Mouse (Mus musculus) gastrocnemius, postnatal 25 days (tissue): ENCODE data around the gene Zfp975. TPM values are rescaled to one million over a fixed set of nuclear protein-coding genes. Genes with fewer than 3 reads are reported as not detected.
"Not testable (repeated sequence)": the region's sequence is repeated elsewhere in the genome, so short reads cannot be mapped to it uniquely, and the experiment has no call there.

Experiments used
- DNase-seq: peaks from one replicate; pipeline ENCODE4 v3.0.0; 2022
- long read RNA-seq, 2 experiments: library from polyadenylated mRNA; stranded (forward); transcript quantifications; one replicate each; pipeline ENCODE4 v2.0.0; 2021
- total RNA-seq, 2 experiments: library from RNA; stranded (reverse); gene quantifications; 1 replicate in 1 of 2; 2 replicates in 1 of 2; pipeline ENCODE4 v1.2.3; 2021

Gene Zfp975
- total RNA-seq, result 1 to 10 TPM; 3.3 to 3.7 TPM
- long read RNA-seq, experiment 1, partial matches to known transcripts, result 0 of 3 reads
- long read RNA-seq, experiment 1, other reads (novel, unspliced or antisense), result 2 of 3 reads
- long read RNA-seq, experiment 2, partial matches to known transcripts, result 0 of 2 reads
- long read RNA-seq, experiment 2, other reads (novel, unspliced or antisense), result 2 of 2 reads

DNA sequence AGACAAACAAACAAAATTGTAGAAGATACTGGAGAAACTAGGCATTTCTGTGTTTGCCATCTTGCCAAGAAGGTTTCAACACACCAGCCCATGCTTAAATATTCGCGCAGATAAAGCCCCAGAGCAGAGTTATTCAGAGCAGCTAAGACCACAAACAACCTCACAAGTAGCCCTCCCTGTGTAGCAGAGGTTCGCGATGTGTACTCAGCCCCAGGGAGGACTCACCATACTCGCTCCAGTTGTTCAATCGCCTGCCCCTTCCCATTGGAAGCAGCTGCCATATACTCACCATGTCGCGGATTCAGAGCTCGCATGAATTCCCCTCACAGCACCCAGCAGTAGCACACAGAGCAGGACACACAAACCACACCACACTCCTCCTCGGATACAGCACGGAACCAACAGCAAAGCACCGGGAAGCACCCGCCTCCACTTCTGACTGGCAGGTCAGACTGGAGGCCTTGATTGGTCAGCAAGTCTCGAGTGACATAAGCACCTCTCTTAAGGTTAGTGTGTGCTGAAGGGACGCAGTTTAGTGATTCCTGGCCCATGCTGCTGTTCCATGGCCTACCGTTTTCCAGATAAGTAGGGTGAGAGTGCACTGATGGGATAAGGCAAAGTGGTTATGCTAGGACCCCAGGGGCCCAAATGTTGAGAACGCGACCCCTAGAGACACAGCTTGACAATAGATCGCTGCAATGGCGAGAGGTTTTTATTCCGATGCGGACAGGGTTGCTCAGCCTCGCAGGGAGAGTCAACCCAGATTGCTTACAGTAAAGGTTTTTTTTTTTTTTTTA lies at the start of gene Zfp975:
Gene Zfp975 (minus strand): TSS at position 381 of the 797 bp plus-strand sequence.
- peak; percentile 83 for DNase-seq

DNA sequence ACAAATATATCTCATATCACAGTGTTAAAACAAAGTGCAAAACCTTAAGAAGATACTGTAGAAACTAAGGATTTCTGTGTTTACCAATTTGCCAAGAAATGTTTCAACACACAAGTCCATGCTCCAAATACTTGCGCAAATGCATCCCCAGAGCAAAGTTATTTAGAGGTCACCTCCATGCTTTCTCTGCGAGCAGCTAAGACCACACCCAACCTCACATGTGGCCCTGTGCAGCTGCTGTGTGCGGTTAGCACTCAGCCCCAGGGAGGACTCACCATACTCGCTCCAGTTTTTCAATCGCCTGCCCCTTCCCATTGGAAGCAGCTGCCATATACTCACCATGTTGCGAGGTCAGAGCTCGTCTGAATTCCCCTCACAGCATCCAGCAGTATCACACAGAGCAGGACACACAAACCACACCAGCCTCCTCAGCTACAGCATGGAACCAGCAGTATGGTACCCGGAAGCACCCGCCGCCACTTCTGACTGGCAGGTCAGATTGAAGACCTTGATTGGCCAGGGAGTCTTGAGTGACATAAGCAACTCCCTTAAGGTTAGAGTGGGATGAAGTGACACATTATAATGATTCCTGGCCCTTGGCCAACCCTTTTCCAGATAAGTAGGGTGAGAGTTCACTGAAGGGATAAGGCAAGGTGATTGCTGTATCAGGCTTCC lies 46.1 kb upstream of the Zfp975 start:
- no peak for DNase-seq

DNA sequence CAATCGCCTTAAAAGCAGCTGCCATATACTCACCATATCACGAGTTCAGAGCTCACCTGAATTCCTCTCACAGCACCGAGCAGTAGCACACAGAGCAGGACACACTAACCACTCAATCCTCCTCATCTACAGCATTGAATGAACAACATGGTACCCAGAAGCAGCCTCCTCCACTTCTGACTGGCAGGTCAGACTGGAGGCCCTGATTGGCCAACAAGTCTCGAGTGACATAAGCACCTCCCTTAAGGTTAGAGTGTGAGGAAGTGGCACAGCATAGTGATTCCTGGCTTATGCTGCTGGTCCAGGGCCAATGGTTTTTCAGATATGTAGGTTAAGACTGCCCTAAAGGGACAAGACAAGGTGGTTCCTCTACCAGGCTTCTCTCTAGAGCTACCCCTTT lies 34.4 kb upstream of the Zfp975 start, which contains the start of gene Gm17067:
Gene Gm17067 (minus strand): TSS at position 101 of the 400 bp plus-strand sequence.
- DNase-seq, result not testable (repeated sequence)

DNA sequence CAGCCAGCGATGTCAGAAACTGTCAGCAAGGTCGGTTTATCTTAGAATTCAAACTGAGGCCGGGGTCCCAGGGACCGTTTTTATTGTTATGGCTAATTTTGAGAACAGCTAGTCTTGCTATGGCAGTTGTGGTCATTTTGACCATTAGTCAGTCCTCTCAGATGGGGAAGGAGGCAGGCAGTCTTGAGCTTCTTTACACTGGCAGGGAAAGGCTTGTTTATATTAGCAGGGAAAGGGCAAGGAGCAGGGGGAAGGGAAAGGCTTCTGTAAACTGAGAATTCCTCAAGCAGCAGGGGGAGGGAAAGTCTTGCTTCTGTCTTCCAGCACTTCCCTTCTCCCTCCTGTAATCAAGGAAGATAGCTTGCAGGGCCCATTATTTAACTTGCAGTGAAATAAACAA lies 709 bp upstream of the Zfp975 start:
- not testable (repeated sequence) for DNase-seq

DNA sequence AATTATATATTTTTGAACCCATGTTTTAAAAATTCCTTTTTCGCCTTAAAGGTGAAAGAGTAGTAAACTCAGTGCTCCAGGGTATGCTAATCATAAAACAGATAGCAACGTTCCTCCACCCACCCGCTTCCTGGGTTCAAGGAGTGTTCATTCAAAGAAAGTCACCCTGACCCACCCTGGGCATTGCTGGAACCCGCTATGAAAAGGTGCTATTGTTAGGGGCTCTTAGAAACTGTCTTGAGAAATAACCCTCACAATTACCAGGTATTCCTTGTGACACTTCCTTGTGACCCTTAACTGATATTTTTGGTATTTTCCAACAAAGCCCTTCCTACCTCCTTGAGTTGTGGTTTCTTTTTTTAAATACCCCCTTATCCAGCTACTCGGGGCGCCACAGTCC lies 12.5 kb downstream of the Zfp975 start:
- not testable (repeated sequence) for DNase-seq

DNA sequence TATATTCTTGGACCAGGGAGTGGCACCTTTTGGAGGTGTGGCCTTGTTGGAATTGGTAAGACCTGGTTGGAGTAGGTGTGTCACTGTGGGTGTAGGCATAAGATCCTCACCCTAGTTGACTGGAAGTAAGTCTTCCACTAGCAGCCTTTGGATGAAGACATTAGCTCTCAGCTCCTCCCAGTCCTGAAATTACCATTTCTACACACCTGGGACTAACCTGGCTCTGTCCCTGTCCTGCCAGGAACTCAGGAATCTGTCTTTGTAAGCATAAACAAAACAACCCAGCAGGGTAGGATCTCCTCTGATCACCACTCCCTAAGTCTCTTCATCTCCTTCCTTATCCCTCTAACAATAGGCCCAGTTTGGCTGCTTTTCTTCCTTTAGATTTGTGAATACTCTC lies 12.9 kb downstream of the Zfp975 start:
- DNase-seq, result not testable (repeated sequence)

DNA sequence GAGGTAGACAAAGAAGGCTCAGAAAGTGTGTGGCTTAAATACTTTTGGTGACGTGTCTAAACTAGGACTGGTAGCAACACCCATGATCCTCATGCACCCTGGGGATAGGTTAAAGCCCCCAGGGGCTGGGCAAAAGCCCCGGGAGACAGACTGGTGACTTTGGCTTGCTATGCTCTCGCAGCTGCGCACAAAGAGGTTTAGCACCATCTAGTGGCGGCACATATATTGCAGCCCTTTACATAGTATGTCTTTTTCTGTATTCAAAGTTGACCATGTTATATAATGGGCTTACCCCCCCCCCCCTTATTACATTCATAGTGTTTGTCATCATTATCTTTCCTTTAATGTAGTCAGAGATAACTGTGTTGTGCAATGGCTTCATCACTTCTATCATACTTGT lies 32.4 kb downstream of the Zfp975 start:
- DNase-seq, result not testable (repeated sequence)

DNA sequence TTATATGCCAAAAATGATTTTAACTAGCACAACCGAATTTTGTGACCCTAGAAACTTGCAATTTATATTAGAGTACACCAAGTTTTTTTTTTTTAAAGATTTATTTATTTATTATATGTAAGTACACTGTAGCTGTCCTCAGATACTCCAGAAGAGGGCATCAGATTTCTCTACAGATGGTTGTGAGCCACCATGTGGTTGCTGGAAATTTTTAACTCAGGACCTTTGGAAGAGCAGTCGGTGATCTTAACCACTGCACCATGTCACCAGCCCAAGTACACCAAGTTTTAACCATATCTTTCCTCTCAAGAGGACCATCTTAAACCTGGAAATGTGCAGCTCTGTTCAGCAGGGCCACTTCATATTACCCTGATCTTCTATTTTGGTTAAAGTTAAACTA lies 37.3 kb downstream of the Zfp975 start:
- not testable (repeated sequence) for DNase-seq

DNA sequence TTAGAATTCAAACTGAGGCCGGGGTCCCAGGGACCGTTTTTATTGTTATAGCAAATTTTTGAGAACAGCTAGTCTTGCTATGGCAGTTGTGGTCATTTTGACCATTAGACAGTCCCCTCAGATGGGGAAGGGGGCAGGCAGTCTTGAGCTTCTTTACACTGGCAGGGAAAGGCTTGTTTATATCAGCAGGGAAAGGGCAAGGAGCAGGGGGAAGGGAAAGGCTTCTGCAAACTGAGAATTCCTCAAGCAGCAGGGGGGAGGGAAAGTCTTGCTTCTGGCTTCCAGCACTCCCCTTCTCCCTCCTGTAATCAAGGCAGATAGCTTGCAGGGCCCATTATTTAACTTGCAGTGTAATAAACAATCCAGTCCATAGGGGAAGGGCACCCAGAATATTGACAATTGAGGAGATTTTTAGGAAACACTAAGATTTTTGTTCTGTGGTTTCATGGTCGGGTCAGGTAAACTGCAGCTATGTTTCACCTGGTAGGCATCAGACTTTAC lies 49.4 kb downstream of the Zfp975 start:
- not testable (repeated sequence) for DNase-seq

DNA sequence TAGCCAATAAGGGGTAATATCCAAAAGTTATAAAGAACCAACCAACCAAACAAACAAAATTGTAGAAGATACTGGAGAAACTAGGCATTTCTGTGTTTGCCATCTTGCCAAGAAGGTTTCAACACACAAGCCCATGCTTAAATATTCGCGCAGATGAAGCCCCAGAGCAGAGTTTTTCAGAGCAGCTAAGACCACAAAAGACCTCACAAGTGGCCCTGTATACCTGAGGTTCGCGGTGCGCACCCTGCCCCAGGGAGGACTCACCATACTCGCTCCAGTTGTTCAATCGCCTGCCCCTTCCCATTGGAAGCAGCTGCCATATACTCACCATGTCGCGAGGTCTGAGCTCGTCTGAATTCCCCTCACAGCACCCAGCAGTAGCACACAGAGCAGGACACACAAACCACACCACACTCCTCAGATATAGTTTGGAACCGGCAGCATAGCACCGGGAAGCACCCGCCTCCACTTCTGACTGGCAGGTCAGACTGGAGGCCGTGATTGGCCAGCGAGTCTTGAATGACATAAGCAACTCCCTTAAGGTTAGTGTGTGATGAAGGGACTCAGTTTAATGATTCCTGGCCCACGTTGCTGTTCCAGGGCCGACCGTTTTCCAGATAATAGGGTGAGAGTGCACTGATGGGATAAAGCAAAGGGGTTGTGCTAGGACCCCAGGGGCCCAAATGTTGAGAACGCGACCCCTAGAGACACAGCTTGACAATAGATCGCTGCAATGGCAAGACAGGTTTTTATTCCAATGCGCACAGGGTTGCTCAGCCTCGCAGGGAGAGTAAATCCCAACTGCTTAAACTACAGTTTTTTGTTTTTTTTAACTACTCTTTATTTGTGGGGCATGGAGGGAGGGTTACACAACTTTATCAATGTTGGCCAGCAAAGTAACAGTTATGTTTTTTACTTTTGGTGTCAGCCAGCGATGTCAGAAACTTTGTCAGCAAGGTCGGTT lies 50.1 kb downstream of the Zfp975 start, which contains the start of gene Zfp976:
Gene Zfp976 (minus strand): TSS at position 437 of the 964 bp plus-strand sequence.
- DNase-seq, result peak; percentile 32

DNA sequence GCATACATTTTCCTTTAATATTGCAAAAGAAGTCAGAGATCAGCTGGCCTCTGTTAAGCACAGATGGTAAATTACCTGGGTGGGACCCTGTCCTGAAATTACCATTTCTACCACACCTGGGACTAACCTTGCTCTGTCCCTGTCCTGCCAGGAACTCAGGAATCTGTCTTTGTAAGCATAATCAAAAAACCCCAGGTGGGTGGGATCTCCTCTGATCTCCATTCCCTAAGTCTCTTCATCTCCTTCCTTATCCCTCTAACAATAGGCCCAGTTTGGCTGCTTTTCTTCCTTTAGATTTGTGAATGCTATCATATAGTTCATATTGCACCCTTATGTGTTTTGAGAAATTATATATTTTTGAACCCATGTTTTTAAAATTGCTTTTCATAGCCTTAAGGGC lies 61.5 kb downstream of the Zfp975 start:
- not testable (repeated sequence) for DNase-seq

Other genes starting within 250 kb of the Zfp975 start
- not detected for gene 4933421I07Rik, start 244.6 kb downstream of the Zfp975 start, total RNA-seq
- gene Zfp141, start 187.0 kb downstream of the Zfp975 start, total RNA-seq, result 1 to 10 TPM; 4.7 to 6.1 TPM
- gene Gm21028, start 114.2 kb downstream of the Zfp975 start, total RNA-seq, result not detected
- gene Zfp977, start 100.2 kb downstream of the Zfp975 start, total RNA-seq, result not detected
- gene Zfp976, start 50.2 kb downstream of the Zfp975 start, total RNA-seq, result under 1 TPM; 0.64 to 0.67 TPM
- not detected for gene Gm17067, start 34.3 kb upstream of the Zfp975 start, total RNA-seq
- not detected for gene Vmn2r62, start 100.8 kb upstream of the Zfp975 start, total RNA-seq
- not detected for gene Gm2381, start 174.5 kb upstream of the Zfp975 start, total RNA-seq
- not detected for gene Vmn2r63, start 241.1 kb upstream of the Zfp975 start, total RNA-seq